Comparison of ENCODE assay signal across 8 mouse cellular contexts in the genomic region with DNA sequence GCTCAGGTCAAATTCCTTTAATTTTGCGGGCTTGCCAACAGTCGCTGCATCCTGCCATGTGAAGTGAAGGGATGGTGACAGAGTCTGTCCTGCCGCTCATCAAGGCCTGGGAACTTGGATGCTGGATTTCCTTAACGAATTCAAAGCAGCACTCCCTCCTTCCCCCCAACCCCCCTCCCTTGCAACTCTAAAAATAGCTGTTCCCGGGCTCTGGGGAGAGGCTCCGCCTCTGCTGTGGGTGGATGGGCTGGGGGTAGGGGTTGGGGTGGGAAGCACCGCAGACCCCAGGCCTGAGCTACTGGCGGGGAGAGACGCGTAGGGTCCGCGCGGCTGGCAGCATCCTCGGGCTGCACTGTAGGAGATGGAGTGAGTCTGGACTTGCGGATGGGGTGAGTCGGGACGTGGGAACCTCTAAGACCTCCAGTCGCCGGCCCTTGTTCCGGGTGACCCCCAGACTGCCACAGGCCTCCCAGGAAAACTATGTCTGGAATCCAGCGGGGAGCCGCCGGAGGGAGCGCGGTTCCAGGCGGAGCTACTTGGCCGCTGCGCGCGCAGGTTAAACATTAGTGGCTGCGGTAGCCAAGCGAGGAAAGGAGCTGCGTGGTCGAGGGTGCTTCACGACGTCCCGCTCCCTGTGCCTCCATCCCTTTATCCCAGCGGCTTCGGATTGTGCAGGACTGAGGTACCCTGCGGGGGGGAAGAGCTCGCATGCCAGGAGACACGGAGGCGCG. TPM values are rescaled to one million over a fixed set of nuclear protein-coding genes. Genes with fewer than 3 reads are reported as not detected.
DNase-seq lines count a peak whose midpoint lies in the region; ATAC-seq lines count a peak whose summit lies in the region.

A gene (plus strand): TSS at position 216 of the 731 bp plus-strand sequence.

- peak within 1 kb of the TSS; percentile 70 for H3K27ac ChIP-seq in hindbrain, embryonic 14.5 days

- no peaks in the 10 kb centered on the region for H3K9me3 ChIP-seq in hindbrain, embryonic 14.5 days (ENCODE audit: control insufficient read depth, low read length)

- ATAC-seq in hindbrain, embryonic 14.5 days (ENCODE audit: low FRiP score): peak; percentile 90
- no peak for ATAC-seq in monocyte, adult 5-6 weeks (replicated peaks; ENCODE audit: insufficient number of reproducible peaks, low FRiP score, low TSS enrichment, poor library complexity, severe bottlenecking)

- DNase-seq in adrenal gland, adult 18-20 months (ENCODE audit: low spot score in 2 of 2): peak; percentile 47 to 52
- DNase-seq in cerebellum, postnatal 36 days: peak; percentile 65 to 68
- peak; percentile 31 for DNase-seq in gastrocnemius, adult 18-20 months (ENCODE audit: low spot score)
- DNase-seq in hindbrain, embryonic 14.5 days (ENCODE audit: low spot score): peak; percentile 74
- peak; percentile 70 to 81 for DNase-seq in left cerebral cortex, adult 18-20 months (ENCODE audit: low spot score in 2 of 2)
- DNase-seq in lung, postnatal 25 days (ENCODE audit: low spot score): peak; percentile 56
- peak; percentile 82 for DNase-seq in right cerebral cortex, postnatal 25 days

- H3K4me1 ChIP-seq in hindbrain, embryonic 14.5 days (replicated peaks; ENCODE audit: control insufficient read depth, insufficient read depth, low read length): peaks cover 17% of the 10 kb centered on the region

- peak within 1 kb of the TSS; percentile 52 for H3K4me3 ChIP-seq in hindbrain, embryonic 14.5 days (replicated peaks; ENCODE audit: low read length)

- H3K4me2 ChIP-seq in hindbrain, embryonic 14.5 days (replicated peaks): peak within 1 kb of the TSS; percentile 68

- no peaks in the 10 kb centered on the region for H3K27me3 ChIP-seq in hindbrain, embryonic 14.5 days (ENCODE audit: control insufficient read depth, insufficient read depth, low read length)

- WGBS in hindbrain, embryonic 14.5 days: under 1% methylated on average over 44 of the region's 44 CpGs

- H3K36me3 ChIP-seq in hindbrain, embryonic 14.5 days (replicated peaks; ENCODE audit: control insufficient read depth, insufficient read depth): no peaks in the 10 kb centered on the region

- H3K9ac ChIP-seq in hindbrain, embryonic 14.5 days: peak within 1 kb of the TSS; percentile 62

RNA-seq across cellular contexts. Expression of the gene that starts here (rescaled TPM):
- total RNA-seq in adrenal gland, adult 18-20 months (2021): 1 to 10 TPM; 3.0 to 4.3 TPM
- 1 to 10 TPM in 1 of 2 experiments, under 1 TPM in 1; 0.75 to 1.6 TPM for total RNA-seq in gastrocnemius, adult 18-20 months (2021)
- polyA plus RNA-seq in hindbrain, embryonic 14.5 days (2014; fragmentation: Nextera tagmentation; extraction: Ambion mirVana): 6.6 and 7.9 TPM in 2 replicates
- 10 to 100 TPM; 25.1 to 27.5 TPM for total RNA-seq in left cerebral cortex, adult 18-20 months (2021)
- total RNA-seq in monocyte, adult 5-6 weeks (2017): not detected in 3 replicates

Comparison
In these comparisons a context has a peak if more than half of its experiments do, and no peak if none do; other contexts are left out.
1. RNA of the gene that starts here (total RNA-seq): 25.1 to 27.5 TPM in left cerebral cortex, adult 18-20 months; 3.0 to 4.3 TPM in adrenal gland, adult 18-20 months, 0.75 to 1.6 TPM in gastrocnemius, adult 18-20 months and not detected in monocyte, adult 5-6 weeks; every median in the first group is over 4 times any median in the second.
2. DNase-seq: peak in every context shown above with its lines; median percentile 82 in right cerebral cortex, postnatal 25 days; 76 in left cerebral cortex, adult 18-20 months; 74 in hindbrain, embryonic 14.5 days; 66 in cerebellum, postnatal 36 days; 56 in lung, postnatal 25 days; 50 in adrenal gland, adult 18-20 months; 31 in gastrocnemius, adult 18-20 months.